Mouse (Mus musculus) lung, adult 2 months (tissue): Measurements from ENCODE around the gene Dkkl1.

Experiments
- CTCF ChIP-seq: fragments of 200-500 bp; IDR thresholded peaks from 2 replicates; pipeline ENCODE4 v1.5.1; 2011; ENCODE audit warnings: mild to moderate bottlenecking, low read length, control low read depth; ENCODE audit not compliant: insufficient read depth
- POLR2A ChIP-seq: fragments of 200-500 bp; IDR thresholded peaks from 2 replicates; pipeline ENCODE4 v1.6.1; 2011; ENCODE audit warnings: low read depth, mild to moderate bottlenecking, control low read depth, low read length, borderline replicate concordance; ENCODE audit errors: extremely low read depth

DNA sequence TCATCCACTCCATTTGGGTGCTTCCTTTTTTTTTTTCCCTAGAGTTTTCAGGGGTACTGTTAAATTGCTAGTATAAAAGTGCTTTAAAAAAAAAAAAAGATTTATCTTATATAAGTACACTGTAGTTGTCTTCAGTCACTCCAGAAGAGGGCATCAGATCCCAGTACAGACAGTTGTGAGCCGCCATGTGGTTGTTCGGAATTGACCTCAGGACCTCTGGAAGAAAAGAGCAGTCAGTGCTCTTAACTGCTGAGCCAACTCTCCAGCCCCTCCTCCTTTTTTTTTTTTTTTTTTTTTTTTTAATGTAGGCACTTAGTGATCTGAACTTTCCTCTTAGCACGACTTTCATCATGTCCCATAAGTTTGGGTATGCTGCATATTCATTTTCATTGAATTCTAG is 35.7 kb upstream of the Dkkl1 start:
- TF ChIP-seq CTCF = no peak
- no peak for TF ChIP-seq POLR2A
